Mouse (Mus musculus) MEL (cell line): ENCODE results near the gene Col4a2.

Source experiments
- CTCF ChIP-seq, 3 experiments: IDR thresholded peaks in 2 of 3; conservative IDR thresholded peaks in 1 of 3; 2 replicates each; pipeline ENCODE4 v1.5.1; 2011 to 2012; ENCODE audit warnings: low read length in 3 of 3, low read depth in 2 of 3, mild to moderate bottlenecking in 2 of 3, improper control_type of control experiment in 1 of 3, inconsistent platforms in 1 of 3, mixed read lengths in 1 of 3, moderate library complexity in 1 of 3; ENCODE audit not compliant: control insufficient read depth in 1 of 3, insufficient read depth in 1 of 3, poor library complexity in 1 of 3, severe bottlenecking in 1 of 3
- GATA1 ChIP-seq: IDR thresholded peaks from 2 replicates; pipeline ENCODE4 v1.6.1; 2011; ENCODE audit warnings: low read depth, low read length, improper control_type of control experiment
- KAT2A ChIP-seq: conservative IDR thresholded peaks from 2 replicates; pipeline ENCODE4 v1.6.1; 2012; ENCODE audit warnings: low read depth, low read length, improper control_type of control experiment, inconsistent platforms
- MAX ChIP-seq: IDR thresholded peaks from 2 replicates; pipeline ENCODE4 v1.6.1; 2011; ENCODE audit warnings: low read length, improper control_type of control experiment
- POLR2A ChIP-seq, 2 experiments: IDR thresholded peaks; 2 replicates each; pipeline ENCODE4 v1.6.1; 2011 to 2012; ENCODE audit warnings: low read length in 2 of 2, mild to moderate bottlenecking in 2 of 2, control low read depth in 1 of 2, improper control_type of control experiment in 1 of 2, low read depth in 1 of 2, moderate library complexity in 1 of 2; ENCODE audit not compliant: control insufficient read depth in 1 of 2, insufficient read depth in 1 of 2, poor library complexity in 1 of 2
- ZC3H11A ChIP-seq: IDR thresholded peaks from 2 replicates; pipeline ENCODE4 v1.6.1; 2012; ENCODE audit warnings: low read depth, mild to moderate bottlenecking, inconsistent platforms, low read length, improper control_type of control experiment
- ZNF384 ChIP-seq: IDR thresholded peaks from 2 replicates; pipeline ENCODE4 v1.6.1; 2012; ENCODE audit warnings: low read depth, mild to moderate bottlenecking, inconsistent platforms, low read length, improper control_type of control experiment

GRCm38 (mm10) chr8:11403813-11404212 is 91.2 kb downstream of the Col4a2 start:
- TF ChIP-seq POLR2A (IDR thresholded peaks at IDR 0.05; ENCODE audit: control insufficient read depth in 1 of 2, insufficient read depth in 1 of 2, low read depth in 1 of 2, low read length in 2 of 2, poor library complexity in 1 of 2) (no peak), ZNF384 (no peak), GATA1 (no peak), ZC3H11A (no peak), MAX (no peak), CTCF (IDR thresholded peaks at IDR 0.05 in 2 of 3, conservative IDR thresholded peaks at IDR 0.05 in 1 of 3; ENCODE audit: control insufficient read depth in 1 of 3, insufficient read depth in 1 of 3, low read depth in 2 of 3, low read length in 3 of 3, poor library complexity in 1 of 3, severe bottlenecking in 1 of 3) (no peak), KAT2A (no peak)
